Mouse (Mus musculus): ENCODE results near the gene Olfr114. TPM values are rescaled to one million over a fixed set of nuclear protein-coding genes. Genes with fewer than 3 reads are reported as not detected.

Gene Olfr114
- not detected in 2 replicates for polyA plus RNA-seq (2012; rRNA removed; ENCODE audit: low replicate concordance)

GRCm38 (mm10) chr17:37592643-37593042 is at the start of gene Olfr114:
TSS of gene Olfr114 (minus strand) at chr17:37592743.

GRCm38 (mm10) chr17:37627009-37627408 is 34.5 kb upstream of the Olfr114 start, which contains the start of the genes Olfr115 and Olfr116:
TSS of gene Olfr115 (minus strand) at chr17:37627109.
TSS of gene Olfr116 (minus strand) at chr17:37627199.

GRCm38 (mm10) chr17:37577563-37577962 is 15.0 kb downstream of the Olfr114 start, which contains the start of gene Olfr113:
TSS of gene Olfr113 (minus strand) at chr17:37577663.

GRCm38 (mm10) chr17:37569351-37569750 is 23.2 kb downstream of the Olfr114 start, which contains the start of gene Olfr112:
TSS of gene Olfr112 (minus strand) at chr17:37569451.

Other genes with a start within 250 kb of the Olfr114 start
- gene Olfr104-ps, start 233.2 kb downstream of the Olfr114 start, polyA plus RNA-seq (2012; rRNA removed; ENCODE audit: low replicate concordance): not detected in 2 replicates
- gene Olfr105-ps, start 213.7 kb downstream of the Olfr114 start, polyA plus RNA-seq (2012; rRNA removed; ENCODE audit: low replicate concordance): not detected in 2 replicates
- gene Olfr106-ps, start 202.3 kb downstream of the Olfr114 start, polyA plus RNA-seq (2012; rRNA removed; ENCODE audit: low replicate concordance): not detected in 2 replicates
- not detected in 2 replicates for gene Olfr107, start 193.5 kb downstream of the Olfr114 start, polyA plus RNA-seq (2012; rRNA removed; ENCODE audit: low replicate concordance)
- gene Olfr108, start 147.3 kb downstream of the Olfr114 start, polyA plus RNA-seq (2012; rRNA removed; ENCODE audit: low replicate concordance): not detected in 2 replicates
- not detected in 2 replicates for gene Olfr109, start 133.8 kb downstream of the Olfr114 start, polyA plus RNA-seq (2012; rRNA removed; ENCODE audit: low replicate concordance)
- gene H2-M2, start 109.2 kb downstream of the Olfr114 start, polyA plus RNA-seq (2012; rRNA removed; ENCODE audit: low replicate concordance): 0.08 TPM in 1 of 2 replicates, not detected in the other
- gene Olfr110, start 100.3 kb downstream of the Olfr114 start, polyA plus RNA-seq (2012; rRNA removed; ENCODE audit: low replicate concordance): not detected in 2 replicates
- not detected in 2 replicates for gene Olfr111, start 84.7 kb downstream of the Olfr114 start, polyA plus RNA-seq (2012; rRNA removed; ENCODE audit: low replicate concordance)
- not detected in 2 replicates for gene Olfr112, start 23.3 kb downstream of the Olfr114 start, polyA plus RNA-seq (2012; rRNA removed; ENCODE audit: low replicate concordance)
- not detected in 2 replicates for gene Olfr113, start 15.1 kb downstream of the Olfr114 start, polyA plus RNA-seq (2012; rRNA removed; ENCODE audit: low replicate concordance)
- not detected in 2 replicates for gene Olfr115, start 34.4 kb upstream of the Olfr114 start, polyA plus RNA-seq (2012; rRNA removed; ENCODE audit: low replicate concordance)
- gene Olfr116, start 34.5 kb upstream of the Olfr114 start, polyA plus RNA-seq (2012; rRNA removed; ENCODE audit: low replicate concordance): not detected in 2 replicates
- not detected in 2 replicates for gene Olfr117, start 71.0 kb upstream of the Olfr114 start, polyA plus RNA-seq (2012; rRNA removed; ENCODE audit: low replicate concordance)
- not detected in 2 replicates for gene Olfr118, start 74.2 kb upstream of the Olfr114 start, polyA plus RNA-seq (2012; rRNA removed; ENCODE audit: low replicate concordance)
- not detected in 2 replicates for gene Olfr119, start 103.8 kb upstream of the Olfr114 start, polyA plus RNA-seq (2012; rRNA removed; ENCODE audit: low replicate concordance)
- gene Olfr120, start 129.1 kb upstream of the Olfr114 start, polyA plus RNA-seq (2012; rRNA removed; ENCODE audit: low replicate concordance): not detected in 2 replicates
- not detected in 2 replicates for gene Olfr121, start 156.1 kb upstream of the Olfr114 start, polyA plus RNA-seq (2012; rRNA removed; ENCODE audit: low replicate concordance)
- not detected in 2 replicates for gene Olfr122, start 175.9 kb upstream of the Olfr114 start, polyA plus RNA-seq (2012; rRNA removed; ENCODE audit: low replicate concordance)
- gene Olfr123, start 200.8 kb upstream of the Olfr114 start, polyA plus RNA-seq (2012; rRNA removed; ENCODE audit: low replicate concordance): not detected in 2 replicates
- not detected in 2 replicates for gene Olfr124, start 207.1 kb upstream of the Olfr114 start, polyA plus RNA-seq (2012; rRNA removed; ENCODE audit: low replicate concordance)
- not detected in 2 replicates for gene Olfr125, start 240.2 kb upstream of the Olfr114 start, polyA plus RNA-seq (2012; rRNA removed; ENCODE audit: low replicate concordance)